ENCODE assay signal across 8 mouse cellular contexts in genomic region chr19:5713730-5714129, GRCm38 (mm10). TPM values are rescaled to one million over a fixed set of nuclear protein-coding genes. Genes with fewer than 3 reads are reported as not detected.
DNase-seq lines count a peak whose midpoint lies in the region; ATAC-seq and TF ChIP-seq lines count a peak whose summit lies in the region.

No protein-coding gene starts in this region.

- H3K4me3 ChIP-seq in gastrocnemius, adult 2 months, result peak overlapping the region; percentile 62
- no peak overlapping the region for H3K4me3 ChIP-seq in liver, postnatal 0 days (ENCODE audit: low read depth, low read length)

- H3K9me3 ChIP-seq in liver, postnatal 0 days (ENCODE audit: low read length), result no peaks in the 10 kb centered on the region

- H3K27ac ChIP-seq in gastrocnemius, adult 2 months, result peak overlapping the region; percentile 84
- H3K27ac ChIP-seq in liver, postnatal 0 days (ENCODE audit: low read depth), result 0 out of 2 replicates have a peak overlapping the region, but pooled peaks have one; percentile 18

- H3K9ac ChIP-seq in liver, postnatal 0 days (replicated peaks), result peak overlapping the region; percentile 27

- no peak for TF ChIP-seq EP300 in liver, postnatal 0 days (IDR thresholded peaks at IDR 0.05; ENCODE audit: low read depth)

- TF ChIP-seq CTCF in gastrocnemius, adult 2 months (IDR thresholded peaks at IDR 0.05), result no peak
- no peak for TF ChIP-seq CTCF in liver, postnatal 0 days (IDR thresholded peaks at IDR 0.05; ENCODE audit: low read depth)

- WGBS in liver, postnatal 0 days (ENCODE audit: insufficient replicate concordance), result 14% methylated on average over 2 of the region's 2 CpGs

- H3K27me3 ChIP-seq in liver, postnatal 0 days (ENCODE audit: insufficient read depth, low read length), result no peaks in the 10 kb centered on the region

- peak overlapping the region; percentile 5; the same call in 1 of the 2 replicates for H3K4me2 ChIP-seq in liver, postnatal 0 days (ENCODE audit: low read depth, low read length)

- peaks cover 25% of the 10 kb centered on the region for H3K4me1 ChIP-seq in liver, postnatal 0 days (ENCODE audit: insufficient read depth)

- DNase-seq in urinary bladder, postnatal 14 days (ENCODE audit: low spot score), result peak; percentile 76
- DNase-seq in urinary bladder, adult 2 months (ENCODE audit: low spot score), result no peak
- peak; percentile 92 for DNase-seq in gastrocnemius, adult 2 months
- peak; percentile 82 for DNase-seq in kidney, adult 11 months
- peak; percentile 55 for DNase-seq in liver, postnatal 0 days
- DNase-seq in urinary bladder, postnatal 4 days (ENCODE audit: low spot score in 2 of 2), result peak; percentile 63 to 73
- no peak for DNase-seq in left cerebral cortex, adult 11 months (ENCODE audit: low spot score)

- intact Hi-C loops in gastrocnemius, adult 2 months (cut with DNase I), result loop anchor here (1.0 kb wide), 1 partner anchor 11 kb away; no protein-coding TSS in a partner anchor

- peak; percentile 59 for ATAC-seq in liver, postnatal 0 days
- no peak for ATAC-seq in CD4-positive, CD25-positive, alpha-beta regulatory T cell, adult 4 months

- peaks cover 91% of the 10 kb centered on the region for H3K36me3 ChIP-seq in liver, postnatal 0 days (replicated peaks; ENCODE audit: insufficient read depth, low read length)

RNA-seq across cellular contexts. Expression of gene Kcnk7, which starts 9.6 kb away (rescaled TPM):
- 0.13 and 0.25 TPM in 2 replicates for polyA plus RNA-seq in urinary bladder, adult 2 months (2012; rRNA removed)
- total RNA-seq in gastrocnemius, adult 2 months (2021), result not detected
- polyA plus RNA-seq in liver, postnatal 0 days (2015; fragmentation: Nextera tagmentation; extraction: Ambion mirVana), result 0.17 and 0.18 TPM in 2 replicates
- 1 to 10 TPM; 1.9 to 2.4 TPM for polyA plus RNA-seq in CD4-positive, CD25-positive, alpha-beta regulatory T cell, adult 4 months (2017; shearing (Covaris generic))

RNA-seq across cellular contexts. Expression of gene Ehbp1l1, which starts 12.4 kb away (rescaled TPM):
- polyA plus RNA-seq in urinary bladder, adult 2 months (2012; rRNA removed), result 97.4 and 116 TPM in 2 replicates
- 100 to 1,000 TPM; 218 to 220 TPM for total RNA-seq in gastrocnemius, adult 2 months (2021)
- polyA plus RNA-seq in liver, postnatal 0 days (2015; fragmentation: Nextera tagmentation; extraction: Ambion mirVana), result 38.5 and 42.5 TPM in 2 replicates
- 10 to 100 TPM; 14.4 to 20.7 TPM for polyA plus RNA-seq in CD4-positive, CD25-positive, alpha-beta regulatory T cell, adult 4 months (2017; shearing (Covaris generic))

RNA-seq across cellular contexts. Expression of gene Fam89b, which starts 15.7 kb away (rescaled TPM):
- 66.3 and 79.4 TPM in 2 replicates for polyA plus RNA-seq in urinary bladder, adult 2 months (2012; rRNA removed)
- total RNA-seq in gastrocnemius, adult 2 months (2021), result 10 to 100 TPM; 22.2 to 22.6 TPM
- 28.9 and 31.0 TPM in 2 replicates for polyA plus RNA-seq in liver, postnatal 0 days (2015; fragmentation: Nextera tagmentation; extraction: Ambion mirVana)
- polyA plus RNA-seq in CD4-positive, CD25-positive, alpha-beta regulatory T cell, adult 4 months (2017; shearing (Covaris generic)), result 10 to 100 TPM; 43.5 to 55.3 TPM

RNA-seq across cellular contexts. Expression of gene Pcnx3, which starts 25.0 kb away (rescaled TPM):
- polyA plus RNA-seq in urinary bladder, adult 2 months (2012; rRNA removed), result 40.5 and 53.5 TPM in 2 replicates
- total RNA-seq in gastrocnemius, adult 2 months (2021), result 10 to 100 TPM; 12.6 to 14.0 TPM
- 5.2 and 5.6 TPM in 2 replicates for polyA plus RNA-seq in liver, postnatal 0 days (2015; fragmentation: Nextera tagmentation; extraction: Ambion mirVana)
- 10 to 100 TPM; 21.6 to 23.9 TPM for polyA plus RNA-seq in CD4-positive, CD25-positive, alpha-beta regulatory T cell, adult 4 months (2017; shearing (Covaris generic))

RNA-seq across cellular contexts. Expression of gene Map3k11, which starts 25.2 kb away (rescaled TPM):
- 19.9 and 22.0 TPM in 2 replicates for polyA plus RNA-seq in urinary bladder, adult 2 months (2012; rRNA removed)
- total RNA-seq in gastrocnemius, adult 2 months (2021), result 10 to 100 TPM in 1 of 2 experiments, 1 to 10 TPM in 1; 8.7 to 11.8 TPM
- polyA plus RNA-seq in liver, postnatal 0 days (2015; fragmentation: Nextera tagmentation; extraction: Ambion mirVana), result 10.4 and 12.5 TPM in 2 replicates
- polyA plus RNA-seq in CD4-positive, CD25-positive, alpha-beta regulatory T cell, adult 4 months (2017; shearing (Covaris generic)), result 1 to 10 TPM; 6.3 to 8.4 TPM

Comparison
In these comparisons a context has a peak if more than half of its experiments do, and no peak if none do; other contexts are left out.
1. DNase-seq: peak in urinary bladder, postnatal 14 days (single experiment), gastrocnemius, adult 2 months (single experiment), kidney, adult 11 months (single experiment), liver, postnatal 0 days (single experiment) and urinary bladder, postnatal 4 days (2 of 2); none in urinary bladder, adult 2 months (single experiment) and left cerebral cortex, adult 11 months (single experiment).